Mouse (Mus musculus) ES-Bruce4 (cell line): Measurements from ENCODE around the gene Taar7f. TPM values are rescaled to one million over a fixed set of nuclear protein-coding genes. Genes with fewer than 3 reads are reported as not detected.
"Not testable (repeated sequence)": the region's sequence is repeated elsewhere in the genome, so short reads cannot be mapped to it uniquely, and the experiment has no call there.

ENCODE experiments used
- H3K27ac ChIP-seq: 2 replicates; pipeline ENCODE4 v1.5.1; 2012; ENCODE audit warnings: low read length, inconsistent platforms; ENCODE audit not compliant: insufficient read depth
- H3K27me3 ChIP-seq: 2 replicates; pipeline ENCODE4 v1.6.1; 2012; ENCODE audit warnings: mild to moderate bottlenecking, low read length, inconsistent platforms; ENCODE audit not compliant: control insufficient read depth, poor library complexity, insufficient read depth, severe bottlenecking
- H3K36me3 ChIP-seq: 2 replicates; pipeline ENCODE4 v1.6.1; 2012; ENCODE audit warnings: inconsistent platforms, mild to moderate bottlenecking, low read length, moderate library complexity; ENCODE audit not compliant: control insufficient read depth, poor library complexity, insufficient read depth, severe bottlenecking
- H3K4me1 ChIP-seq: one replicate; pipeline ENCODE4 v1.8.1; 2011; ENCODE audit warnings: low read length; ENCODE audit not compliant: control insufficient read depth, insufficient read depth
- H3K4me3 ChIP-seq: 2 replicates; pipeline ENCODE4 v1.5.1; 2011; ENCODE audit warnings: low read depth, mild to moderate bottlenecking, low read length
- H3K9ac ChIP-seq: 2 replicates; pipeline ENCODE4 v1.6.1; 2012; ENCODE audit warnings: low read depth, mild to moderate bottlenecking, inconsistent platforms; ENCODE audit not compliant: poor library complexity, severe bottlenecking
- H3K9me3 ChIP-seq: replicated peaks from 2 replicates; pipeline ENCODE4 v1.6.1; 2012; ENCODE audit warnings: mild to moderate bottlenecking, low read length, inconsistent platforms; ENCODE audit not compliant: control insufficient read depth, poor library complexity, insufficient read depth, severe bottlenecking
- CTCF ChIP-seq: IDR thresholded peaks from one replicate; pipeline ENCODE4 v1.8.1; 2011; ENCODE audit warnings: low read depth, low read length
- EP300 ChIP-seq: IDR thresholded peaks from 2 replicates; pipeline ENCODE4 v1.6.1; 2011; ENCODE audit warnings: low read depth, low read length; ENCODE audit not compliant: insufficient read depth
- POLR2A ChIP-seq: IDR thresholded peaks from one replicate; pipeline ENCODE4 v1.8.1; 2011; ENCODE audit warnings: low read length; ENCODE audit not compliant: insufficient read depth
- polyA plus RNA-seq: library from polyadenylated mRNA; stranded (reverse); fragments of >200 nt; gene quantifications from 2 replicates; pipeline ENCODE4 v1.2.4, GENCODE M21; 2011; ENCODE audit warnings: low read depth; ENCODE audit not compliant: missing spikeins, insufficient read depth, insufficient read length

Taar7f gene
- polyA plus RNA-seq, 1 experiment, result not detected

DNA sequence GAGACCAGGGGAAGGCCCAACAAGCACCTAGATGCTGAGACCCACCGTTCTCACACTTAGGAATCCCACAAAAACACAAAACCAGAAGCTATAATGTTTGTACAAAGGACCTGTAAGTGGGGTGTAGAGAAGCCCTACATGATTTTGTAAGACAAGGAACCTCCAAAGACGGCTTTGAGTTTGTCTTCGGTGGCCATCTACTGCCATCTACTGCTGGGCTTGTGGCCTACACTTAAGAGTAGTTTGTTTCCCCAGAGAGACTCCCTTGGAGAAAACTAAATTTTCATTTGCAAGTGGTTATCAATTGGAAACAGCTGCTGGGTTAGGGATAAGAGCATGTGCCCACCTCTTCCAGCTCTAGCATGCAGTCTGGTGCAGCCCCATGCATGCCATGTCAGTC is 30.9 kb downstream of the Taar7f start:
- H3K27me3 ChIP-seq, result no peaks in the 10 kb centered on the region
- no peaks in the 10 kb centered on the region for H3K4me1 ChIP-seq
- H3K4me3 ChIP-seq, result no peak overlapping the region
- H3K27ac ChIP-seq, result no peak overlapping the region
- H3K36me3 ChIP-seq, result no peaks in the 10 kb centered on the region
- no peaks in the 10 kb centered on the region for H3K9me3 ChIP-seq
- H3K9ac ChIP-seq, result no peak overlapping the region
- TF ChIP-seq EP300 (no peak), CTCF (peak; percentile 15), POLR2A (no peak)

DNA sequence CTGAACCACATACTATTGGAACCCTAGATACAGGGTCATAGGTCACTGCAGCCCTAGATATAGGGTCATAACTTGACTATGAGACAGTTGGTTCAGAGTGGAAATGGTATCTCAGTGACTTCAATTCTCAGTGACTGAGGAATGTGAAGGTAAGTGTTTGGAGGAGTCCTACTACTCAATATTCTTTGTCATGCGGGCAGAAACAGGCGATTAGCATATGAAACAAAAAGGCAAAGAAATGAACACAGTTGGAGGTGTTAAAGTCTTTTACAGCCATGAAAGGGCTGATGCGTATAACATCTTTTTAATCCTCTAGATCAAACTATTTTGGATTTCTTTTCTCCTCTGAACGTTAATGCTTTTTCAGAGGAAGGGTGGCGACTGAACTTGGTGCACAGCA is 36.6 kb downstream of the Taar7f start:
- Histone ChIP-seq H3K9me3 (no peaks in the 10 kb centered on the region), H3K4me3 (no peak overlapping the region), H3K9ac (no peak overlapping the region), H3K27ac (no peak overlapping the region), H3K27me3 (no peaks in the 10 kb centered on the region), H3K4me1 (no peaks in the 10 kb centered on the region), H3K36me3 (no peaks in the 10 kb centered on the region)
- TF ChIP-seq POLR2A, result no peak
- no peak for TF ChIP-seq EP300
- no peak for TF ChIP-seq CTCF

DNA sequence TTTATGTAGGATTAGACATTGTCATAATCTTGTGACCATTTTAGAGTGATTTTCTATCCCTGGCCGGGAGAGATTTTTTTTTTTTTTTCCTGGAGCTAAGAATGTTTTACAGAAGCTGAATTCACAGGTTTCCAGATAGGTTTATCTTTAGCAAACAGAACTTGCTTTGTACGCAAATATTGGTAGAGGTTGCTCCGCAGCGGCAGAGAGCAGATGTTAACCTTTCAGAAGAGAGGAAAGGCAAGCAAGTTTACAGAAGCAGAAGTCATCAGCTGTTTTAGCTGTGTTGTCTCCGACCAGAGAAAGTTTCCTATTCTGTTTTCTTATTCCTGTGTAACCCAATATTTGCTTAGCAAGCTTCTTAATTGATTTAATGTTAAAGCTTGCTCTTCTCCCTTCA is 37.2 kb downstream of the Taar7f start:
- Histone ChIP-seq H3K27me3 (no peaks in the 10 kb centered on the region), H3K9me3 (no peaks in the 10 kb centered on the region), H3K9ac (no peak overlapping the region)

DNA sequence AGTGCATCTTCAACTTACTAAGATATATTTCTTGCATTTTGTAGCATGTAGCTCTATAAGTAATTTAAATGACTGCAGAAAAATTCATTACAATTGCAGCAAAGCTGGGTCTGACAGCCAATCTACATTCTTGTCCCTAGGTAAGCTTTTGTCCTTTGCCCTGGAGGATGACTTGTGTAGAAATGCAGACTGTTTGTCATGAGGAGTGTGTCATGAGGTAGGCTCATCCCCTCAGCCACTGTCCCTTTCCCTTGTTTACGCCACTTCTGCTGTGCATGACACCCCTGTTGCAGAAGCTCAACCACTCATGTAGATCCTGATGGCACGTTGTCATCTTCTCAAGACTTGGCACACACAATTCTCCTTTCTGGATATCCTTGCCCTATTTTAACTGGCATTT is 37.9 kb downstream of the Taar7f start:
- Histone ChIP-seq H3K4me1 (no peaks in the 10 kb centered on the region), H3K27ac (no peak overlapping the region), H3K36me3 (no peaks in the 10 kb centered on the region), H3K9ac (no peak overlapping the region), H3K27me3 (no peaks in the 10 kb centered on the region), H3K4me3 (no peak overlapping the region), H3K9me3 (no peaks in the 10 kb centered on the region)
- TF ChIP-seq POLR2A (no peak), CTCF (no peak), EP300 (no peak)

More for the DNA sequence above, 37.2 kb downstream of the Taar7f start:
- TF ChIP-seq CTCF (no peak), EP300 (no peak), POLR2A (no peak)
- Histone ChIP-seq H3K4me3 (no peak overlapping the region), H3K36me3 (no peaks in the 10 kb centered on the region), H3K4me1 (no peaks in the 10 kb centered on the region), H3K27ac (no peak overlapping the region)

DNA sequence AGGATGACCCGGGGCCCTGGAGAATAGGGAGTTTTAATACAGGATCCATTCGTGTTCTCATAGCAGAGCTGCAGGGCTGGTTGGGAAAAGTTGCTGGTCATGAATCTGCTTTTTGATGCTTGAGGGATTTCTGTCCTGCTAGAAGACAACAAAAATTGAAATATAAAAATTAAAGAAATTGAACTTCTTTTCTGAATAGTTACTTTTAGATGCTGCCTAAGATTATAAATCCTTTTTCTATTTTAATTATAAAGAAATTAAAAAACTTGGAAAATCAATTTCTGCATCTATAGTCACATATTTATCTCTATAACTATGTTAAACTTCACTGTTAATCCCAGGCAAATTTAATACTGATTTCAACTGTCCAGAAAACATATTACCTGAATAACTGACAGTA is 42.9 kb downstream of the Taar7f start, which contains the start of gene Taar8b:
Gene Taar8b (minus strand): TSS at position 101 of the 400 bp plus-strand sequence.
- Histone ChIP-seq H3K27ac (no peak within 1 kb of the TSS), H3K9me3 (no peaks in the 10 kb centered on the region), H3K4me1 (no peaks in the 10 kb centered on the region), H3K4me3 (no peak within 1 kb of the TSS), H3K9ac (no peak within 1 kb of the TSS), H3K36me3 (no peaks in the 10 kb centered on the region), H3K27me3 (no peaks in the 10 kb centered on the region)
- no peak for TF ChIP-seq EP300
- no peak for TF ChIP-seq POLR2A
- TF ChIP-seq CTCF, result no peak

DNA sequence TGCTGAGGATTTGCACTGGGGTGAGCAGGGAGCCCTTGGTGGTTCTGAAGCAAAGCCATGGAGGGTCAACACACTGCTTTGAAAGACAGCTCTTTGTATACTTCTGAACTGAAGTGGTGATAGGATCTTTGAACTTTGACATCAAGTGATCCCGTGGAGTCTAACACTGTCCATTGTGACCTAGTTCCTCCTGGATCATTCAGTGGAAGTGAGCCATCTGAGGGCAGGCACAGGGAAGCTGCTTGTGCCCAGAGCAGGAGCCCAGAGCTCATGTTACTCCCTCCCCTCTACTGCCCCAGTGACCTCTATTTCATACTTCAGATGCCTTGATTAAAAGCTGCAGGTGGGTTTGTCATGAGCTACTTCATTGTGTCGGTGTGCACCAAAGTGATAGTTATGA is 47.7 kb downstream of the Taar7f start:
- not testable (repeated sequence) for H3K27ac ChIP-seq, H3K9ac ChIP-seq, H3K4me1 ChIP-seq, H3K27me3 ChIP-seq, H3K36me3 ChIP-seq, H3K4me3 ChIP-seq, H3K9me3 ChIP-seq

Other genes with a start within 250 kb of the Taar7f start
- not detected in 2 replicates for gene Vnn3, start 198.0 kb upstream of the Taar7f start, polyA plus RNA-seq
- gene Vnn1, start 154.8 kb upstream of the Taar7f start, polyA plus RNA-seq, result 13.0 and 13.5 TPM in 2 replicates
- gene Taar1, start 129.2 kb upstream of the Taar7f start, polyA plus RNA-seq, result not detected in 2 replicates
- gene Taar2, start 110.9 kb upstream of the Taar7f start, polyA plus RNA-seq, result not detected in 2 replicates
- not detected in 2 replicates for gene Taar3, start 100.0 kb upstream of the Taar7f start, polyA plus RNA-seq
- gene Taar4, start 89.0 kb upstream of the Taar7f start, polyA plus RNA-seq, result not detected in 2 replicates
- gene Taar5, start 78.8 kb upstream of the Taar7f start, polyA plus RNA-seq, result not detected in 2 replicates
- gene Taar6, start 63.9 kb upstream of the Taar7f start, polyA plus RNA-seq, result not detected in 2 replicates
- not detected in 2 replicates for gene Taar7a, start 56.0 kb upstream of the Taar7f start, polyA plus RNA-seq
- not detected in 2 replicates for gene Taar7b, start 49.6 kb upstream of the Taar7f start, polyA plus RNA-seq
- not detected in 2 replicates for gene Taar7d, start 22.3 kb upstream of the Taar7f start, polyA plus RNA-seq
- gene Taar7e, start 11.9 kb upstream of the Taar7f start, polyA plus RNA-seq, result not detected in 2 replicates
- gene Taar8a, start 27.0 kb downstream of the Taar7f start, polyA plus RNA-seq, result not detected in 2 replicates
- not detected in 2 replicates for gene Taar8b, start 42.8 kb downstream of the Taar7f start, polyA plus RNA-seq
- gene Taar8c, start 52.4 kb downstream of the Taar7f start, polyA plus RNA-seq, result not detected in 2 replicates
- gene Taar9, start 60.0 kb downstream of the Taar7f start, polyA plus RNA-seq, result not detected in 2 replicates
- gene Stx7, start 99.8 kb downstream of the Taar7f start, polyA plus RNA-seq, result 78.3 and 99.4 TPM in 2 replicates
- gene Moxd1, start 174.0 kb downstream of the Taar7f start, polyA plus RNA-seq, result 8.8 and 8.9 TPM in 2 replicates